Mouse (Mus musculus): ENCODE results near the gene Stmn1.
"Not testable (repeated sequence)": the region's sequence is repeated elsewhere in the genome, so short reads cannot be mapped to it uniquely, and the experiment has no call there.

GRCm38 (mm10) chr4:134498983-134499382 lies 30.9 kb downstream of the Stmn1 start:
- TF ChIP-seq CTCF (IDR thresholded peaks at IDR 0.05; ENCODE audit: control insufficient read depth, insufficient read depth, insufficient replicate concordance, low read depth, low read length); POLR2A (IDR thresholded peaks at IDR 0.05; ENCODE audit: control insufficient read depth, low read depth, low read length): not testable (repeated sequence)
